Mouse (Mus musculus) Patski (cell line): ENCODE measurements around the gene Olfr982. TPM values are rescaled to one million over a fixed set of nuclear protein-coding genes. Genes with fewer than 3 reads are reported as not detected.

Source experiments
- ATAC-seq: fragments of 100-300 bp; one replicate; pipeline ENCODE4 v1.8.0; 2021
- CTCF ChIA-PET: fragments of 350-600 bp; sonication (Branson Sonifier 250); formaldehyde crosslinking; loops from one replicate; lab custom pipeline; 2022; ENCODE audit warnings: inconsistent platforms; lab: Charles Lee
- POLR2A ChIA-PET: fragments of 350-600 bp; sonication (Branson Sonifier 250); formaldehyde crosslinking; loops from one replicate; lab custom pipeline; 2022; ENCODE audit warnings: antibody characterized with exemption, inconsistent platforms; lab: Charles Lee
- DNase-seq: peaks from one replicate; pipeline ENCODE4 v3.0.0-alpha.2; 2011; ENCODE audit warnings: low read depth, low spot score
- H3K27me3 ChIP-seq: fragments of 371-371 bp; one replicate; pipeline ENCODE4 v1.5.1; 2021
- CTCF ChIP-seq: fragments of 100-300 bp; IDR thresholded peaks from one replicate; pipeline ENCODE4 v1.5.1; 2021
- in situ Hi-C: fragments of 300-500 bp; cut with MboI; formaldehyde crosslinking; loops from 3 replicates; pipeline ENCODE4 v1.11.1; 2018; ENCODE audit warnings: low pct_unique_long_range_greater_than_20kb, mixed read lengths
- polyA plus RNA-seq: library from polyadenylated mRNA; unstranded; gene quantifications from one replicate; pipeline ENCODE4 v1.2.3, GENCODE M21; 2021

The Olfr982 gene
- not detected for polyA plus RNA-seq

GRCm38 (mm10) chr9:40073529-40073928 is at the start of gene Olfr982:
Olfr982 (plus strand) TSS chr9:40073829.
- ATAC-seq (no peak), DNase-seq (no peak)
- TF ChIP-seq CTCF = no peak
- H3K27me3 ChIP-seq = no peaks in the 10 kb centered on the region
- POLR2A ChIA-PET = no interaction called here
- CTCF ChIA-PET = no interaction called here
- in situ Hi-C loops = no loop called here

- no peak for ATAC-seq
- in situ Hi-C loops = no loop called here
- no peak for TF ChIP-seq CTCF
- CTCF ChIA-PET = no interaction called here
- DNase-seq = no peak
- POLR2A ChIA-PET = no interaction called here
- no peaks in the 10 kb centered on the region for H3K27me3 ChIP-seq
Observed at GRCm38 (mm10) chr9:40050138-40050537, 23.5 kb upstream of the Olfr982 start.

GRCm38 (mm10) chr9:40093495-40093894 is 19.9 kb downstream of the Olfr982 start, which contains the start of gene Olfr983:
Olfr983 (minus strand) TSS chr9:40093595.
- ATAC-seq (no peak), DNase-seq (no peak)
- TF ChIP-seq CTCF = no peak
- H3K27me3 ChIP-seq = no peaks in the 10 kb centered on the region
- ChIA-PET POLR2A (no interaction called here), CTCF (interaction anchor here (1.3 kb wide), 1 partner anchor 23 kb away, joined by 3 read pairs; no protein-coding TSS in a partner anchor)
- in situ Hi-C loops = no loop called here

GRCm38 (mm10) chr9:40094769-40095168 is 21.1 kb downstream of the Olfr982 start:
- POLR2A ChIA-PET = no interaction called here
- in situ Hi-C loops = no loop called here
- CTCF ChIA-PET = no interaction called here
- peak; percentile 42 for DNase-seq
- no peak for TF ChIP-seq CTCF
- H3K27me3 ChIP-seq = no peaks in the 10 kb centered on the region
- ATAC-seq = peak; percentile 96

GRCm38 (mm10) chr9:40114106-40114505 is 40.5 kb downstream of the Olfr982 start, which contains the start of gene Olfr984:
Olfr984 (minus strand) TSS chr9:40114206.
- H3K27me3 ChIP-seq = no peaks in the 10 kb centered on the region
- DNase-seq (no peak), ATAC-seq (no peak)
- TF ChIP-seq CTCF = no peak
- CTCF ChIA-PET = no interaction called here
- POLR2A ChIA-PET = no interaction called here
- in situ Hi-C loops = no loop called here

GRCm38 (mm10) chr9:40116645-40117286 is 43.1 kb downstream of the Olfr982 start:
- POLR2A ChIA-PET = no interaction called here
- ATAC-seq = peak; percentile 97

GRCm38 (mm10) chr9:40117287-40117659 is 43.6 kb downstream of the Olfr982 start:
- no peaks in the 10 kb centered on the region for H3K27me3 ChIP-seq
- no peak for TF ChIP-seq CTCF
- ChIA-PET CTCF (interaction anchor here (0.9 to 1.5 kb wide), 6 partner anchors 22 to 111 kb away, joined by 3 to 4 read pairs (median 4); partner anchors contain the start of gene Olfr986), POLR2A (no interaction called here)
- DNase-seq (no peak), ATAC-seq (no peak)
- in situ Hi-C loops = loop anchor here (5.0 kb wide), 1 partner anchor 75 kb away; the partner anchor contains the start of gene Zfp202

More at GRCm38 (mm10) chr9:40116645-40117286, 43.1 kb downstream of the Olfr982 start:
- CTCF ChIA-PET = interaction anchor here (0.9 to 1.6 kb wide), 6 partner anchors 23 to 111 kb away, joined by 3 to 4 read pairs (median 4); partner anchors contain the start of genes Olfr983 and Olfr986
- no peak for DNase-seq
- H3K27me3 ChIP-seq = no peaks in the 10 kb centered on the region
- in situ Hi-C loops = loop anchor here (5.0 kb wide), 1 partner anchor 76 kb away; the partner anchor contains the start of gene Zfp202
- TF ChIP-seq CTCF = no peak

Other genes starting within 250 kb of the Olfr982 start
- gene Olfr971, start 237.0 kb upstream of the Olfr982 start, polyA plus RNA-seq = not detected
- gene Olfr972, start 207.4 kb upstream of the Olfr982 start, polyA plus RNA-seq = not detected
- gene Olfr229, start 166.5 kb upstream of the Olfr982 start, polyA plus RNA-seq = not detected
- not detected for gene Olfr974, start 136.3 kb upstream of the Olfr982 start, polyA plus RNA-seq
- not detected for gene Olfr975, start 121.8 kb upstream of the Olfr982 start, polyA plus RNA-seq
- not detected for gene Olfr976, start 112.7 kb upstream of the Olfr982 start, polyA plus RNA-seq
- not detected for gene Olfr978, start 81.7 kb upstream of the Olfr982 start, polyA plus RNA-seq
- 0.05 TPM for gene Olfr979, start 70.4 kb upstream of the Olfr982 start, polyA plus RNA-seq
- gene Olfr980, start 64.2 kb upstream of the Olfr982 start, polyA plus RNA-seq = not detected
- gene Olfr981, start 52.4 kb upstream of the Olfr982 start, polyA plus RNA-seq = not detected
- not detected for gene Olfr983, start 19.8 kb downstream of the Olfr982 start, polyA plus RNA-seq
- not detected for gene Olfr984, start 40.4 kb downstream of the Olfr982 start, polyA plus RNA-seq
- not detected for gene Olfr985, start 56.4 kb downstream of the Olfr982 start, polyA plus RNA-seq
- gene Tmem225, start 74.3 kb downstream of the Olfr982 start, polyA plus RNA-seq = not detected
- not detected for gene Olfr986, start 107.1 kb downstream of the Olfr982 start, polyA plus RNA-seq
- gene Zfp202, start 118.5 kb downstream of the Olfr982 start, polyA plus RNA-seq = 4.9 TPM
- gene Scn3b, start 195.4 kb downstream of the Olfr982 start, polyA plus RNA-seq = 0.01 TPM